Mouse (Mus musculus) layer of hippocampus, adult 2 months (tissue): ENCODE data around the gene Gsx2. TPM values are rescaled to one million over a fixed set of nuclear protein-coding genes. Genes with fewer than 3 reads are reported as not detected.

Experiments
- DNase-seq, 2 experiments: peaks; one replicate each; pipeline ENCODE4 v3.0.0; 2022; ENCODE audit warnings: low spot score in 2 of 2
- H3K27ac ChIP-seq: fragments of 200-600 bp; 2 replicates; pipeline ENCODE4 v1.8.1; 2022
- H3K4me3 ChIP-seq: fragments of 200-600 bp; 2 replicates; pipeline ENCODE4 v1.8.1; 2022; ENCODE audit warnings: mild to moderate bottlenecking
- CTCF ChIP-seq: fragments of 200-600 bp; conservative IDR thresholded peaks from 2 replicates; pipeline ENCODE4 v1.8.1; 2022; ENCODE audit warnings: antibody characterized with exemption, mild to moderate bottlenecking, moderate library complexity
- total RNA-seq, 2 experiments: library from RNA; stranded (reverse); gene quantifications; 2 replicates each; pipeline ENCODE4 v1.2.3; 2021

The Gsx2 gene
- total RNA-seq, 2 experiments from 2014 or later = 0.51 to 0.59 TPM

DNA sequence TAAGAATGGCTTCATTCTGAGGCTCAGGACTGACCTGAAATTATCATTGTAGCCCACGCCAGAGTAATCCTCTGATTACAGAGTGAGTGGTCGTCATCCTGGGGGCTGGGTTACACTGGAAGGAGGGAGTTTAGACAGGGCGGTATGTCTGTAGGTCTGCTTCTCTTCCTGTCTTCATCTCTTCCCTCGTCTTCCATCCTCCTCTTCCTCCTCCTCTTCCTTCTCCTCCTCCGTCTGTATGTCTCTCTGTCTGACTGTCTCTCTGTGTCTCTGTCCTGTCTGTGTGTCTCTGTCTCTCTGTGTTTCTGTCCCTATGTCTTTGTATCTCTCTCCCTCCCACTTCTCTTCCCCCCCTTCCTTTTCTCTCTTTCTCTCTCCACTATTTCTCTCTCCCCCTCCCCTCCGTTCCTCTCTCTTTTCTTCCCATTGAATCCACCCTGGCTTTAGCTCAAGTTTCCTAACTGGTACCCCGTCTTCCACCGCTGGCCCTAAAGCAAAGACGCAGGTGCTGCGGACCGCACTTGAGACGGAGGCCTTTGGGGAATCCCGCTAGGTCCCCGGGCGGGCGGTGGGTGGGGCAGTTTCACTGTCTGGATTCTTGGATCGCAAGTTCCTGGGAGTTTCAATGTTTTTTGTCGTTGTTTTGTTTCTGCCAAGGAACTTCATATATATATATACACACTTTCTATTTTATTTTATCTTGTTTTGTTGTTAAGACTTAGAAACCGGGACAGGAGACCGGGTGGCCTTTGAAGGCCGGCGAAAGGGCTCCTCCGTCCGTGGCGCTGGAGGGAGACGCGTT is 8.4 kb downstream of the Gsx2 start:
- DNase-seq = no peak
- TF ChIP-seq CTCF = no peak
- Histone ChIP-seq H3K27ac (no peak overlapping the region), H3K4me3 (no peak overlapping the region)

DNA sequence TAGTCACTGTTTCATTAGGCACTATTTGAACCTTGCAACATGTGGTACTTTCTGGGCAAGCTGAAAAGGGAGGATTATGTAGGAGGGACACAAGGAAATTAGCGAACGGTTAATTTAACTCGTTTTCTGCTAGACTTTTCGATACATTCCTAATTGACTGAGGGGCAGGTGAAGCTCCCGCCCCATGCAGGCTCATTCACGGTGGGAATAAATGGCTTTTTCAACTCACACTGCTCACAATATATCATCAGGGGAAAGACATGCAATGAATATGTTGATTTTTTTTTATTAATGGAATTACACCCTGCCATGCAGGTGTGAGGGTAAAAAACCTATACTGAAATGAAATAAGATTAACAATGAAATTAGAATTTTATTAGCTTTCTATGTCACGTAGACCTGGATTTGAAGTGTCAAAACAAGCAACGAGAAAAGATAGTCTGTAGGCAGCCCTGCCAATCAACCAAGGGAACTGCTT is 9.0 kb downstream of the Gsx2 start:
- TF ChIP-seq CTCF = no peak
- DNase-seq = no peak
- no peak overlapping the region for H3K27ac ChIP-seq
- H3K4me3 ChIP-seq = no peak overlapping the region

DNA sequence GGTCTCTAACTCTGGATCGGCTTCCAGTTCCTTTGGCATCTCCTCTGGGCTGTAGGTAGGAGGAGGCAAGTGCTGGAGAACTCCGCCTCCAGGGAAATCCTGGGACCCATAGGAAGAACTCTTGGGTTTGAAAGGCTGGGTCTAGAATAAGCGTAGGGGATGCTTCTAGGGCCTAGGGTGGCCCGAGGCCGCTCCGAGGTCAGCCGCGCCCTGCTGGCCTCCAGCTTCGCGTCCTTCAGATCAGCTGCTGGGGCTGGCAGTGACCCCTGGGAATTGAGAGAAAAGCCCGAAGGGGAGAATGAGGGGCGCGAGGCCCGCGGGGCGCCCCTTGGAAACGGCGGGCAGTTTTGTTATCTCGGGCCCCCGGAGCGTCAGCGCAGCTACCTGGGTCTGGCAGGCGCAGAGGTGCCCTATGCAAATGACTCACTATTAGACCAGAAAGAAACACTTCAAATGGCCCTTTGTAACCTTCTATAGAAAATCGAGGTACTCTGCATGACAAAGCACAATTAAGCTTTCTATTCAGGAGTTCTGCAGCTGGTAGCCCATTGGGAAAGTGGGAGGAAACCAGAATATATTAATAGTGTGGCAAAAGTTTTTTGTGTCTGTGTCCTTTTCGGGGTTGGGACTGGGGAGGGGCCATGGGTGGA is 9.6 kb downstream of the Gsx2 start:
- H3K4me3 ChIP-seq = no peak overlapping the region
- TF ChIP-seq CTCF = no peak
- no peak overlapping the region for H3K27ac ChIP-seq
- no peak for DNase-seq

DNA sequence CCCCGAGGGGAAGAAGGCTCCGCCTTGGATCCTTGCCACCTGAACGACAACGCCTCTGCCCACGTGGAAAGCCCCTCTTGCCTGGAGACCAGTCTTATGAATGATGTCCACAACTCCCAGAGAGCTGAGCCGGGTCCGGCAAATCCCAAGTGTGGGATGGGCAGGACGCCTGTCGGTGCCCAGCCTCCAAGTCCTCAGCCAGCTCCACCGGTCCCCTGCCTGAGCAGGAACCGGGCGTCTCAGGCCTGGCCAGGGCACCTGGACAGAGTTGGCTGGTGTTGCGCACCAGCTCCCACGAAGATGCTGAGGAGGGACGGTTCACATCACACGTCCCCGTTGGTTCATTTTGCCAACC is 10.1 kb downstream of the Gsx2 start:
- no peak for TF ChIP-seq CTCF
- Histone ChIP-seq H3K4me3 (no peak overlapping the region), H3K27ac (no peak overlapping the region)
- no peak for DNase-seq

DNA sequence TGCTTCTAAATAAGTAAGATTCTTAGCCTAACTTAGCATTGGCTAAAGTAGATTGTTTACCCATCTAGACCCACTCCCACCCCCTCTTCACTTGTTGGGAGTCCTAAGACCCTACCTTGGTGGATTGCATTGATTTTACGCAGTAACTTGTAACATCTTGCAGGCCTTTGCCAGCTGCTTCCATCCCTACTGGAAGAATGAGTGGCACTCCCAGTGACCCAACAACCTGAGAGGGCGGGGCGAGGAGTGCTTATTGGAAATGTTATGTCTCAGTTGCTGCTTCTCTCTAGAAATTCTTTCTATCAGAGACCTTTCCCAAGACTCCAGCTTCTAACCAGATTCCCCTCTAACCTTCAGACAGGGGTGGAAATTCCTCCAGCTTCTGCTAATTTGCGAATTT is 10.5 kb downstream of the Gsx2 start:
- TF ChIP-seq CTCF = no peak
- no peak overlapping the region for H3K27ac ChIP-seq
- DNase-seq = no peak
- no peak overlapping the region for H3K4me3 ChIP-seq

DNA sequence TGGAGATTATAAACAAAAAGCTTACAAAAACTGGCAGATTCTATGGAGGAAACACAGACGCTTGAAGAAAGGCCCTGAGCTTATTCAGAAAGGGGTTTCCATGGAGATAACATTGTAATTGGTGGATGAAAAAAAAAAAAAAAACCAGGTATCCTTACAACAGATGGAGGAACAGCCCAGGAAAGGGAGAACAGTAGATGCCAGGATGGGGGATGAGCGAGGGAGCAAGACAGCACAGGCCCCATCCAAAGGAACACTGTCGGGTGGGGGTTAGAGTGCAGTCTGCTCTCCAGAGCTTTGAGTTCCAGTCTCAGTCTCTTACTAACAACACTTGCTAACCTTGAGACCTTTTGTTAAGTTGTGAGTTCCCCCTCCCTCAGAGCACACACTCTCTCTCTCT is 31.1 kb downstream of the Gsx2 start:
- Histone ChIP-seq H3K27ac (no peak overlapping the region), H3K4me3 (no peak overlapping the region)
- TF ChIP-seq CTCF = no peak
- no peak for DNase-seq

DNA sequence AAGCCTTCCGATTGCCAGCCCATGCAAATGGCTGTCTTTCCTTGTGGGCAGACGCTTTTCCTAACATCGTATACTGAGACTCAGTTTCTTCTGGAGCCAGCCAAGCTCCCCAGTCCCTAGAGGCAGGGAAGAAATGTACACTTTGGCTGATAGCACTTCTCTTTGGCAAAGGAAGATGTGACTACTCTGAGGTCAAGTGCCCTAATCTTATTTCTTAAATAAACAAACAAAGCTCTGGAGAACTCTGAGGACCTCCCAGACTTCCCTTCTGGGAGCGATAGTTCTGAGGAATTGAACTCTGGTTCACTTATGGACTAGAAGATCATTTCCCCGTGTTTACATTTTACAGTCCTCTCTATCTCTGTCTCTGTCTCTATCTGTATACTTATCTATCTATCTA is 34.0 kb downstream of the Gsx2 start:
- TF ChIP-seq CTCF = no peak
- Histone ChIP-seq H3K4me3 (no peak overlapping the region), H3K27ac (no peak overlapping the region)
- DNase-seq = no peak

DNA sequence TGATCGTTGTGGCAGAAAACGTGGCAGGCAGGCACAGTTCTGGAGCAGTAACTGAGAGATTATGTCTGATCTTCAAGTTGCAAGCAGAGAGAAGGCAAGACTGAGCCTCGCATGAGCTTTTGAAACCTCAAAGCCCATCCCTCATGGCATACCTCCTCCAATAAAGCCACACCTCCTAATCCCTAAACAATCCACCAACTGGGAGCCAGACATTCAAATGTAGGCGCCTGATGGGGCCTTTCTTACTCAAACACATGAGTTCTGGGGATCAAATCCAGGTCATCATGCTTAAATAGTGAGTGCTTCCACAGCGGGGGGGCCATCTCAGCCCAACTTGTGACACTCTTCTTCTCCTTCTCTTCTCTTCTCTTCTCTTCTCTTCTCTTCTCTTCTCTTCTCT is 36.4 kb downstream of the Gsx2 start:
- DNase-seq = no peak
- H3K4me3 ChIP-seq = no peak overlapping the region
- no peak for TF ChIP-seq CTCF
- H3K27ac ChIP-seq = no peak overlapping the region

DNA sequence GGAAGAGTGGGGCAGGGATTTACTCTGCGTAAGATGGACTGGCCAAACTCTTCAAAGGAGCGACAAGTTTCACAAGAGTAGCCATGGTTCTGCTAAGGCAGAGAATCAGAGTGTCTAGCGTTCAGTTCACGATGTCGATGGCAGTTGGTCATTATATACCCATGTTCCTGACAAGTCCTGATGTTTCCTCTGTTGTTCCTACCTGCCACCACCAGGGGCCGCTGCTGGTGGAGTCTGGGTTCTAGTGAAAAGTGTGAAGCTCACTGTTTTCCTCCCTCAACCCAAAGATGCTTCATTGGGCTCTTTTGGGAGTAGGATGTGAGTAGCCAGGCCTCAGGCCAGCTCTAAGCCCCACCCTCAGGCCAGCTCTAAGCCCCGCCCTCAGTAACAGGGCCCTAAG is 43.4 kb downstream of the Gsx2 start:
- TF ChIP-seq CTCF = peak; percentile 58
- Histone ChIP-seq H3K4me3 (no peak overlapping the region), H3K27ac (no peak overlapping the region)
- no peak for DNase-seq

DNA sequence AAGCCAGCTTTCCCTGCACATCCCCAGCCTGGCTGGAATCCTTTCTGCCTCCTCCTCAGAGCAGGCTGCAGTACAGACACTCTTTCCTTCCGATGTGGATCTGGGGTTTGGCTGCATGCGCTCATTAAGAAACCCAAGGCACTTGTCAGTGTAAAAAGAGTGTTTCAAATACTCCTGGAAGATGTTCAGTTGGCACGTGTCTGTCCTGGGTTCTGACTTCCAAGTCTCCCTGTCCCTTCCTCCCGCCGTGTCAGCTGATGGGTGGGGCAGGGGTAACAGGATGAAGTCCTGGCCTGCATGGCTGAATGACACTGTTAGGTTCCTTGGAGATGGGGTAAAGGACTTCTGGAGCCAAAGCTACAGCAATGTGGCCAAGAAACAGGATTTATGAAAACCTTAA is 46.2 kb downstream of the Gsx2 start:
- H3K4me3 ChIP-seq = no peak overlapping the region
- peak in 1 of 2 experiments; percentile 18 for DNase-seq

More for the DNA sequence above, 46.2 kb downstream of the Gsx2 start:
- no peak for TF ChIP-seq CTCF
- H3K27ac ChIP-seq = no peak overlapping the region

Other genes starting within 250 kb of the Gsx2 start
- 10 to 100 TPM; 18.7 to 19.4 TPM for gene Chic2, start 30.8 kb upstream of the Gsx2 start, total RNA-seq
- 10 to 100 TPM; 40.4 to 40.5 TPM for gene Pdgfra, start 76.7 kb downstream of the Gsx2 start, total RNA-seq